Mouse (Mus musculus) olfactory bulb, adult 2 months (tissue): ENCODE data around the gene Slit3. TPM values are rescaled to one million over a fixed set of nuclear protein-coding genes. Genes with fewer than 3 reads are reported as not detected.

ENCODE experiments used
- H3K27ac ChIP-seq: fragments of 200-500 bp; 2 replicates; pipeline ENCODE4 v1.5.1; 2012; ENCODE audit warnings: low read depth, low read length; ENCODE audit not compliant: insufficient read depth
- H3K4me1 ChIP-seq: fragments of 200-500 bp; 2 replicates; pipeline ENCODE4 v1.6.1; 2012; ENCODE audit warnings: low read length; ENCODE audit not compliant: control insufficient read depth, insufficient read depth
- H3K4me3 ChIP-seq: fragments of 200-500 bp; 2 replicates; pipeline ENCODE4 v1.5.1; 2012; ENCODE audit warnings: mild to moderate bottlenecking, low read depth, low read length, moderate library complexity; ENCODE audit not compliant: insufficient read depth
- CTCF ChIP-seq: fragments of 200-500 bp; IDR thresholded peaks from 2 replicates; pipeline ENCODE4 v1.5.1; 2012; ENCODE audit warnings: low read depth, mild to moderate bottlenecking, low read length, moderate library complexity; ENCODE audit not compliant: insufficient read depth
- POLR2A ChIP-seq: fragments of 200-500 bp; IDR thresholded peaks from 2 replicates; pipeline ENCODE4 v1.6.1; 2012; ENCODE audit warnings: mild to moderate bottlenecking, low read depth, low read length, moderate library complexity; ENCODE audit not compliant: insufficient read depth
- WGBS: fragments of 180-500 bp; shearing (Covaris S2); methylation state at CpG from one replicate; pipeline ENCODE4 v1.1.7; 2018; 5-methylcytosine and 5-hydroxymethylcytosine counted together
- polyA plus RNA-seq: library from polyadenylated mRNA; stranded (reverse); fragments of >200 nt; gene quantifications from 2 replicates; pipeline ENCODE4 v1.2.4, GENCODE M21; 2012; ENCODE audit warnings: low replicate concordance; ENCODE audit not compliant: missing spikeins, insufficient read depth, insufficient read length

Gene Slit3
- polyA plus RNA-seq, 1 experiment = not detected

GRCm38 (mm10) chr11:35655836-35656235, 534.8 kb downstream of the Slit3 start:
- no peaks in the 10 kb centered on the region for H3K4me1 ChIP-seq
- no peak for TF ChIP-seq CTCF
- no peak for TF ChIP-seq POLR2A
- no peak overlapping the region for H3K4me3 ChIP-seq
- no peak overlapping the region for H3K27ac ChIP-seq

- H3K4me3 ChIP-seq = no peak overlapping the region
- WGBS = 89% methylated on average over 6 of the region's 6 CpGs
- TF ChIP-seq POLR2A (no peak), CTCF (no peak)
- no peaks in the 10 kb centered on the region for H3K4me1 ChIP-seq
- H3K27ac ChIP-seq = no peak overlapping the region
Measured at GRCm38 (mm10) chr11:35657582-35657981, 536.6 kb downstream of the Slit3 start.

GRCm38 (mm10) chr11:35660967-35661366, 539.9 kb downstream of the Slit3 start:
- 93% methylated on average over 4 of the region's 4 CpGs for WGBS

GRCm38 (mm10) chr11:35662945-35663344, 541.9 kb downstream of the Slit3 start:
- TF ChIP-seq POLR2A (no peak), CTCF (no peak)
- Histone ChIP-seq H3K27ac (no peak overlapping the region), H3K4me1 (peaks cover 7% of the 10 kb centered on the region), H3K4me3 (no peak overlapping the region)
- WGBS = 93% methylated on average over 3 of the region's 3 CpGs

More at GRCm38 (mm10) chr11:35660967-35661366, 539.9 kb downstream of the Slit3 start:
- Histone ChIP-seq H3K27ac (no peak overlapping the region), H3K4me1 (peaks cover 7% of the 10 kb centered on the region), H3K4me3 (no peak overlapping the region)
- TF ChIP-seq POLR2A = no peak
- TF ChIP-seq CTCF = no peak

- peaks cover 7% of the 10 kb centered on the region for H3K4me1 ChIP-seq
- H3K4me3 ChIP-seq = no peak overlapping the region
- H3K27ac ChIP-seq = no peak overlapping the region
- TF ChIP-seq CTCF (no peak), POLR2A (no peak)
- 14% methylated on average over 8 of the region's 8 CpGs for WGBS
Measured at GRCm38 (mm10) chr11:35663661-35664060, 542.6 kb downstream of the Slit3 start.

- Histone ChIP-seq H3K4me3 (no peak overlapping the region), H3K27ac (no peak overlapping the region), H3K4me1 (peaks cover 7% of the 10 kb centered on the region)
- 62% methylated on average over 5 of the region's 5 CpGs for WGBS
- TF ChIP-seq CTCF (0 out of 2 replicates have a peak, but pooled peaks have one; percentile 20), POLR2A (no peak)
Measured at GRCm38 (mm10) chr11:35664991-35665390, 544.0 kb downstream of the Slit3 start.

GRCm38 (mm10) chr11:35667428-35667827, 546.4 kb downstream of the Slit3 start:
- WGBS = 65% methylated on average over 3 of the region's 3 CpGs
- peaks cover 7% of the 10 kb centered on the region for H3K4me1 ChIP-seq
- no peak for TF ChIP-seq POLR2A
- TF ChIP-seq CTCF = 0 out of 2 replicates have a peak, but pooled peaks have one; percentile 29
- H3K4me3 ChIP-seq = no peak overlapping the region
- H3K27ac ChIP-seq = no peak overlapping the region

- peaks cover 7% of the 10 kb centered on the region for H3K4me1 ChIP-seq
- H3K4me3 ChIP-seq = no peak overlapping the region
- WGBS = 84% methylated on average over 3 of the region's 3 CpGs
- H3K27ac ChIP-seq = no peak overlapping the region
- TF ChIP-seq CTCF (no peak), POLR2A (no peak)
Measured at GRCm38 (mm10) chr11:35668138-35668537, 547.1 kb downstream of the Slit3 start.

GRCm38 (mm10) chr11:35668750-35669149, 547.7 kb downstream of the Slit3 start:
- Histone ChIP-seq H3K27ac (no peak overlapping the region), H3K4me3 (no peak overlapping the region), H3K4me1 (peaks cover 4% of the 10 kb centered on the region)
- 100% methylated on average over 1 of the region's 1 CpGs for WGBS
- no peak for TF ChIP-seq CTCF
- no peak for TF ChIP-seq POLR2A

GRCm38 (mm10) chr11:35669536-35669935, 548.5 kb downstream of the Slit3 start:
- H3K4me3 ChIP-seq = no peak overlapping the region
- WGBS = 88% methylated on average over 5 of the region's 5 CpGs
- TF ChIP-seq POLR2A (no peak), CTCF (no peak)
- H3K4me1 ChIP-seq = no peaks in the 10 kb centered on the region
- no peak overlapping the region for H3K27ac ChIP-seq
